Mouse (Mus musculus) urinary bladder, postnatal 4 days (tissue): ENCODE data around the gene Mon1a.

Experiments
- DNase-seq, 2 experiments: peaks; one replicate each; pipeline ENCODE4 v3.0.0; 2021 to 2022; ENCODE audit warnings: low spot score in 2 of 2

The Mon1a gene

GRCm38 (mm10) chr9:107887804-107888266, at the start of gene Mon1a:
Mon1a (plus strand) TSS chr9:107888151.
- peak; percentile 79 to 80 for DNase-seq

- DNase-seq: no peak
Observed at GRCm38 (mm10) chr9:107838869-107839268, 49.1 kb upstream of the Mon1a start.

- DNase-seq: no peak
Observed at GRCm38 (mm10) chr9:107842709-107843108, 45.2 kb upstream of the Mon1a start.

GRCm38 (mm10) chr9:107848922-107849321, 39.0 kb upstream of the Mon1a start:
- no peak for DNase-seq

GRCm38 (mm10) chr9:107858343-107858742, 29.6 kb upstream of the Mon1a start:
- DNase-seq: no peak

GRCm38 (mm10) chr9:107864493-107864892, 23.5 kb upstream of the Mon1a start:
- DNase-seq: no peak

GRCm38 (mm10) chr9:107866081-107866480, 21.9 kb upstream of the Mon1a start:
- no peak for DNase-seq

GRCm38 (mm10) chr9:107872350-107873098, 15.4 kb upstream of the Mon1a start:
- peak; percentile 92 to 93 for DNase-seq

- no peak for DNase-seq
Observed at GRCm38 (mm10) chr9:107873137-107873536, 14.8 kb upstream of the Mon1a start, which contains the start of gene Rbm6. Rbm6 (minus strand) TSS chr9:107873237.

- no peak for DNase-seq
Observed at GRCm38 (mm10) chr9:107880411-107880810, 7.5 kb upstream of the Mon1a start.

GRCm38 (mm10) chr9:107888267-107888850, 408 bp downstream of the Mon1a start:
- no peak for DNase-seq

GRCm38 (mm10) chr9:107890260-107890659, 2.3 kb downstream of the Mon1a start:
- no peak for DNase-seq

- DNase-seq: no peak
Observed at GRCm38 (mm10) chr9:107891023-107891422, 3.1 kb downstream of the Mon1a start.

- no peak for DNase-seq
Observed at GRCm38 (mm10) chr9:107898563-107898962, 10.6 kb downstream of the Mon1a start.

GRCm38 (mm10) chr9:107899855-107900254, 11.9 kb downstream of the Mon1a start:
- no peak for DNase-seq

GRCm38 (mm10) chr9:107900840-107901626, 13.1 kb downstream of the Mon1a start:
- peak; percentile 53 to 71 for DNase-seq

GRCm38 (mm10) chr9:107901627-107901914, 13.6 kb downstream of the Mon1a start:
- DNase-seq: no peak

GRCm38 (mm10) chr9:107904726-107905125, 16.8 kb downstream of the Mon1a start:
- DNase-seq: peak; percentile 82 to 89

- DNase-seq: peak; percentile 86 to 89
Observed at GRCm38 (mm10) chr9:107906252-107906966, 18.5 kb downstream of the Mon1a start, which contains the start of gene Mst1r. Mst1r (plus strand) TSS chr9:107906873.

- DNase-seq: no peak
Observed at GRCm38 (mm10) chr9:107906967-107907800, 19.2 kb downstream of the Mon1a start.

- DNase-seq: no peak
Observed at GRCm38 (mm10) chr9:107907801-107908120, 19.8 kb downstream of the Mon1a start.
